Mouse (Mus musculus) liver, postnatal 0 days (tissue): ENCODE data around the gene Zfp989.
"Not testable (repeated sequence)": the region's sequence is repeated elsewhere in the genome, so short reads cannot be mapped to it uniquely, and the experiment has no call there.

Experiments
- CTCF ChIP-seq: sonication (generic); IDR thresholded peaks from 2 replicates; pipeline ENCODE4 v1.5.1; 2016; ENCODE audit warnings: antibody characterized with exemption, low read depth
- EP300 ChIP-seq: IDR thresholded peaks from 2 replicates; pipeline ENCODE4 v1.6.1; 2016; ENCODE audit warnings: antibody characterized with exemption, low read depth, mild to moderate bottlenecking

DNA sequence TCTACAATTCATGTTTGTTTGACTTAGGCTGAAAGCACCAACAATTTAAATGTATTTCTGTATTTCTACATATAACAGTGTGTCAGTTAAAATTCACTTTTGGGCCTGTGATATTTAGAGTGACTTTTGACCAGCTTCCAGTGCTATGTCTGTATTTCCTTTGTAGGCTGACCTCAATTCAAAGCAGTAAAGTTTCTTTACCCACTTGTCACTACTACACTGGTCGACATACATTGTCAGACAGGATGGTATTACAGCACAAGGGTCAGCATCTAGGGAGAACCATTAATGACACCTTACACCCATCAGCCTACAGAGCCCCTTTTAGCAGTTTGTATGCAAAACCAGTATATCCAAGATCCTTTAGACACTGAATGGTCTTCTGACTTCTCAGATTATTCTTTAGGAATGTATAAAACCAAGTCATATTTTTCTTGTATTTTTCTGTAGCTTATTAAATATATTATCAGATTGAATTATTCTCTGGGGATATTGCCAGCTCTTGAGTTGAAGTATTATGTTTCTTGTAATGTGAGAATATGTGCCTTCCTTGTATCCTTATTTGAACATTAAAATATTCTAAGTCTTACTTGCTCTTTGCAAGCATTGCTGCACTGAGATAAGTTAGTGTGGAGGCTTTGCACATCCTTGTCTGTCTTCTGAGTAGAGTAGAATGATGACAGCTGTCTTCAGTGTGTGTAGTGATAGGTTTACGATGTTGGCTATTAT, 59.7 kb downstream of the Zfp989 start:
- not testable (repeated sequence) for TF ChIP-seq CTCF, EP300
